Mouse (Mus musculus): ENCODE measurements at regions not wholly inside any gene's neighbourhood (a gene's known extent, or its start where the extent isn't known, plus 50 kb on each side); places are given as distances from the start of the nearest gene placed in this dataset.
A peak's percentile ranks its signal among the peaks of the same experiment; 100 is the strongest.

- no peak for DNase-seq (ENCODE audit: extremely low spot score)
Measured at GRCm38 (mm10) chr5:37980692-37981091, 57.9 kb upstream of the Stx18 start.

GRCm38 (mm10) chr5:37976943-37977434, 61.6 kb upstream of the Stx18 start:
- no peak for DNase-seq (ENCODE audit: extremely low spot score)

DNA sequence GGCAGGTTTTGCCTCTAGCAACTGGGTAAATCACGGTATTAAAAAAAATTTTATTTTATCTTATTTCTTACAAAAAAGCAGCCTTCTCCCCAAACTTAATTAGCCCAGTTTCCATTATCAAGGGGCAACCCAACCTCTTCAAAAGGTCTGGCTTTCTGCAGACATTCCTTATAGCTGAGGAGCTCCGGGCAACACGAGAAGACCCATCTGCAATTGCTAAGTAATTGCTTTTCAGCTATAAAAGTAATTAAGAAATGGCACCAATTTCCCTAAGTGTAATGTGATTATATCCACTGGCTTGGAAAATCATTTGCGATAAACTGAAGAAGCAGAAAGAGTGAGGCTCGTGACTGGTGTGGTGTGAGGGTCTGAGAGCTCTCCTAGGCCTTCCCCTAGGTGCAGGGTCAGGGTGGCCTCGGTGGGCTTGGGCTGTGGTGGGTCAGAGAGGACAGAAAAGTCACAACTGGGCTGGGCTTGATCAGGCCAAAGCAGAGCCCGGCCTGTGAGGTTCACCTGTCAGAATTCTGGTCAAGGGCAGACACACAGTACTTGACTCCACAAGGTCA, 65.5 kb upstream of the Stx18 start:
- no peak for DNase-seq (ENCODE audit: extremely low spot score)

DNA sequence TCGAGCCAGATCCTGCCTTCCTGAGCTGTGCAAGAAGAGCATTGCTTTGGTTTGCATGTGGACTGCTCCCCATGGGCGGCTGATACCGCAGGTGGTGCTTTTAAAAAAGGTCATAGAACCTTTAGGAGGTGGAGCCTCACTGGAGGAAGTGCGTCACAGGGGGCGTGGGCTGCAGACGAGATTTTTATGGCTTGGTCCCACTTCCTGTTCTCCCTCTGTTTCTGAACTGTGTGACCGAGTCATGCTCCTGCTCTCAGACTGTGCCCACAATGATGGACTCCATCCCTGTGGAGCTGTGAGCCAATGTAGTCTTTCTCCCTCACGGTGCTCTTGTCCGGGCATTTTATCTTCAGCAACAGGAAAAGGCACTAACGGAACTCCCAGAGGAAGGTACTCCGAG, 66.8 kb upstream of the Stx18 start:
- DNase-seq (ENCODE audit: extremely low spot score): no peak

DNA sequence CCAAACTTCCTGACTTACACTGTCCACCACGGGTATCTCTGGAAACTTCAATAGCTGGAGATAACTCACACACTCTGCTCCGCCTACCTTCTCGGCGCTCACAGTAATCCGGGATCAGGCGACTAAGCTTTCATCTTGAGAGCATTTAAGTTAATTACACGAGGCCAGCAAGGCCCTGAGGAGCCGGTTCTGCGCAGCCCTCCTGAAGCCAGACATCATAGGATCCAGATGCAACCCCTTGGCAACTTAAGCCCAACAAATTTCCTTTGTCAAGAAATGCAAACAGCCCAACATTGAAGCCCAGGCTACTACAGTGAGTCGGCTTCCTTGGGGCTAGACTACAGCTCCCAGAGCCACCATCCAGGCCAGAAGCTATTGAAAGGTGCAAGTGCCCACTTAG, 69.9 kb upstream of the Stx18 start:
- peak; percentile 45 for DNase-seq (ENCODE audit: extremely low spot score)

- DNase-seq (ENCODE audit: extremely low spot score): peak; percentile 62
Measured at GRCm38 (mm10) chr5:37967914-37968375, 70.6 kb upstream of the Stx18 start.

- DNase-seq (ENCODE audit: extremely low spot score): peak; percentile 63
Measured at GRCm38 (mm10) chr5:37967106-37967913, 71.2 kb upstream of the Stx18 start.

DNA sequence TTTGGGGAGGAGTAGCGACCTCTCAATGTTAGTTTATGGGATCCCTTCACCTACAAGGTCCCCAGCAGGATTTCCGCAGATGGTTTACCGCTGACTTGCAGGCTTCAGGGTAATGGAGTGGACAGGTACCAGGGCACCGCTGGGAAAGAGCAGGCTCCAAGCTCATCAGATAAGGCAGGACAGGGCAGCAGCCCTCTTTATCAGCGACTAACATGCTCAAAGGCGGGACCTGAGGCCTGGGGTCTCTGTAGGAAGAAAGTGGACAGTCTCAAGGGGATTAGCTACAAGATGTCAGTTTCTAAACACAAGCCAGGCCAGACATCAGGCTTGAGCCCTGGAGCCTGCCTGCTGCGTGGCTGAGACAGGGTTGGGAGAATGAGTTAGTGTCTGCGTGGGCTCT, 74.9 kb upstream of the Stx18 start:
- DNase-seq (ENCODE audit: extremely low spot score): no peak

DNA sequence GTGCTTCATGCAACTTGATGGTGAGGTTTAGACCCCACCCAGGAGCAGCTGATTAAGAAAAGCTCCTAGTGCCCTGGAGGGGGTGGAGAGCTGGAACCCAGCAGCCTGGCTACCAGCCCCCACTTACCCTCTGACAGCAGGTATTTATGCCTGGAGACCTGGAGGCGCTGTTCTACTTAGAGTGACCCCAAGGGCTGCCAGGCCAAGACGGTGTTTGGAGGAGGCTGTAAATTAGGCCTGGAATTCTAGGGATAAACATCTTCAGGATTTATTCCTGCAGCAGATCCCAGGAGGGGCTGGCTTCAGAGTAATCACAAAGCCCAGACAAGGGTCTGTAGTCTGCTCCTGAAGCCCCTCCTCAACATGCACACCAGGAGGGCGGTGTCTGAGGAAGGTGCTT, 76.0 kb upstream of the Stx18 start:
- DNase-seq (ENCODE audit: extremely low spot score): peak; percentile 48

DNA sequence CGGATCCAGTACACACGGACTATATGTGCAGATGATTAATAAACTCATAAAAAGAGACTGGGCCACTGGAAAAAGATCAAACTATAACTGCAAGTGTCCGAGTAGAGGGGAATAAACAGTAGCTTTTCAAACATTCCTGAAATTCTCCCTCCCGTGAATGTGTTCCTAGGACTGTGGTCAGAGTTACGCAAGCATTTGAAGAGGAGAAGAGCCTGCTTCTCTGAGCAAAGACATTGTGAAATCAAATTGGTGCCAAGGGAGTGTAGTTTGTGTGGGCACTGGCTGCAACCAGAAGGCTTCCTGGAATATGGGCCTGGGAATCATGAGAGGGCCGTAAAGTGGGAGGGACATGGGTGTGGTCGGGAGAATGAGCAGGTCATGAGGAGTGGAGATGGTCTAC, 78.3 kb upstream of the Stx18 start:
- DNase-seq (ENCODE audit: extremely low spot score): no peak

- DNase-seq (ENCODE audit: extremely low spot score): peak; percentile 36
Measured at GRCm38 (mm10) chr5:37952096-37952495, 86.4 kb upstream of the Stx18 start.

GRCm38 (mm10) chr5:37932760-37933122, 105.8 kb upstream of the Stx18 start:
- DNase-seq (ENCODE audit: extremely low spot score): no peak

GRCm38 (mm10) chr5:37932086-37932759, 106.3 kb upstream of the Stx18 start:
- no peak for DNase-seq (ENCODE audit: extremely low spot score)

- no peak for DNase-seq (ENCODE audit: extremely low spot score)
Measured at GRCm38 (mm10) chr5:37920481-37920880, 96.1 kb upstream of the Msx1 start.

- no peak for DNase-seq (ENCODE audit: extremely low spot score)
Measured at GRCm38 (mm10) chr5:37919102-37919501, 94.7 kb upstream of the Msx1 start.

DNA sequence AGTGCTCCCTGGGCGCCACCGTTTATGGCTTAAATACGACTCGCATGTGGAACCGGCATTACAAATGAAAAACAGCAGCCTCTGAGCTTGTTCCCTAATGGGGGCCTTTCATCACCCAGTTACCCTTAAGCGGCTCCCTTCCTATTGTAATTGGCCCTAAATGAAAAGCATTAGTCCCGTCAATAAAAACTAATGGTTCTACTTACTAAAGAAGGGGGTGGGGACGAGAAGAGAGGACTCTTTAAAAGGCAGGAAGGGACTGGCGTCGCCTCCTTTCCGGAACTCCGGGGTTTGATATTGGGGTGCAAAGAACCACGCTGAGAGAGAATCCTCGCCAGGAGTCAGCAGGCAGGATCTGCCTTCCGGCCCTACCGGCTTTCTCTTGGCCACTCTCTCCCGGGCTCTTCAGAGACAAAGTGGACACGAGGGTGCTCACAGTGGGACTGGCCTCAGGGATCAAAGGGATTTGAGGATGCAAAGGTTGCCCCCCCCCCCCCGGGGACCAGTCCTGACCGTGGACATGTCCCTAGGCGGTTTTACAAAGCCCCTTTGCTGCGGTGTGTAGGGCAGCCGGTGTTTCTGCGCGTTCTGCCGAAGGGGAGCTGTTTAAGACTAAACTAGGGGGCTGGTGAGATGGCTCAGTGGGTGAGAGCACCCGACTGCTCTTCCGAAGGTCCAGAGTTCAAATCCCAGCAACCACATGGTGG, 93.8 kb upstream of the Msx1 start:
- DNase-seq (ENCODE audit: extremely low spot score): peak; percentile 57

- DNase-seq (ENCODE audit: extremely low spot score): no peak
Measured at GRCm38 (mm10) chr5:37917161-37917560, 92.8 kb upstream of the Msx1 start.

GRCm38 (mm10) chr5:37904683-37905352, 80.4 kb upstream of the Msx1 start:
- peak; percentile 45 for DNase-seq (ENCODE audit: extremely low spot score)

DNA sequence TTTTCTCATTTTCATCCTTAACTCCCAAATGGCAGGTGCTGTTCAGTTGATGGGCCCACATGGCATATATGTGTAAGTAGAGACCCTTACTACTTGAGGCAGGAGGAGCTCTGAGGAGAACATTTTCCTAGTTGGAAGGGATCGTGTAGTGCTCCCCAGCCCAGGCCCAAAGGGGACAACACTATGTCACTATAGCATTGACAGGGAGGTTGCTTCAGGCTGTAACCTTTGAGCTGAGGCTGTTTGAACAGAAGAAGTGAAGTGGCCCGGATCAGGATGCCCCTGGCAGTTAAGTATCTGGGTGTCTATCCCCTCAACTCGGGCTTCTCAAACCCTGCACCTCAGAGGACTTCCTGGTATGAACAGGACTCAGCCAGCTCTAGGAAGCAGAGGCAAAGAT, 79.5 kb upstream of the Msx1 start:
- DNase-seq (ENCODE audit: extremely low spot score): no peak

DNA sequence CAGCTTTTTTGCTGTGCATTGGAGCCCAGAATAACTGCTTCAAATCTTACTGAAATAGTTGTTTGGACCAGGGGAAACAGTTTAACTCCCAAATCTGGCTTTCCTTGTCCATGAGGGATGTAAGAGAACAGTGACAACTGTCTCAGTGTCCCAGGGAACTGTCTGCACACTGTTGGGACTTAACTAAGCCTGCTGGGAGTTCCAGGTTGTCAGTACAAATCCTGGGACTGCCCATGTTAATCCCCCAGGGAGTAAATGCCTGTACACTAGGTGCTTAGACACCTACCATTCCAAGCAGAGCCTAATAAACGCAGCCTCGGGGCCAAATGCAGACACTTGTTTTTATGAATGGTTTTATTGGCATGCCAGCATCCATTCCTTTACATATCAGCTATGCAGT, 78.4 kb upstream of the Msx1 start:
- DNase-seq (ENCODE audit: extremely low spot score): no peak

DNA sequence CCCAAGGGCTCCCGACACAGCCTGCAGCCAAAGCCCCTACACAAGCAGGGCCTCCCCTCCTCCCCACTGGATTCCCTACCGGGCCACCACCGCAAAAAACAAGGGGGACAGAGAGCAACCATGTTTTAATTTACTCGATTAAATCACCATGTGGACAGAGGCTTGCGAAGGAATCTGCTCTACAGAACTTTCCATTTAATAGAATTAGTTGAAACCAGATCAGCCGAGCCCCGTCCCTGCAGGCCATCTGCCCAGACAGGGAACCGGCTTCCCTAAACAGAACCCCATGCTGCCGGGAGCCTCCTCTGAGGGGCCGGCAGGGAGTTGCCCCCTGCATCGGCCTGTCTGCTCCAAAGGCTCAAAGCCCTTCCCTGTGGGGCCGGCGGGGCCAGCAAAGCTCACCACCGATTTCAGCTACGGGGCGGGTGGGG, 77.5 kb upstream of the Msx1 start:
- DNase-seq (ENCODE audit: extremely low spot score): peak; percentile 55
